Mouse (Mus musculus) cerebellum, adult 2 months (tissue): ENCODE data around the gene Atxn7l3.

ENCODE experiments used
- CTCF ChIP-seq: fragments of 200-500 bp; IDR thresholded peaks from 2 replicates; pipeline ENCODE4 v1.5.1; 2011; ENCODE audit warnings: low read depth, mild to moderate bottlenecking, control low read depth, low read length, moderate library complexity, borderline replicate concordance; ENCODE audit not compliant: insufficient read depth
- POLR2A ChIP-seq: fragments of 200-500 bp; IDR thresholded peaks from 2 replicates; pipeline ENCODE4 v1.6.1; 2011; ENCODE audit warnings: low read length, control low read depth, borderline replicate concordance; ENCODE audit not compliant: insufficient read depth

DNA sequence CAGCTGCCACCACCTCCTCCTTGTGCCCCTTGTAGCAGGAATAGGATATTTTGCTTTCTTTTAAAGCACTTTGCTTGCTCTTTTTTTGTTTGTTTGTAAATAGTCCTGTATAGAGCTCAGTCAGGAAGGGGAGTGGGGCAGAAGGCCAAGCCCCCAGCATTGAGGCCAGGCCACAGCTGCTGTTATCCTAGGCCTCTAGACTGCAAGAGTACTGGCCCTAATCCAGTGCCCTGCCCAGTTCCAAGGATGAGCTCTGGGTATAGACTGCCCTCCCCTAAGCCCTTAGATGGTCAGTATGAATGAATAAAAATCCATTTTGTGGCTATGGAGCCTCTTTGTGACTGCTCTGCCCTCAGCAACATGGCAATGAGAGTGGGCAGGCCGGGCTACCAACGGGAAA, 7.5 kb downstream of the Atxn7l3 start:
- TF ChIP-seq POLR2A: no peak
- TF ChIP-seq CTCF: no peak
